Mouse (Mus musculus) B cell, adult (primary cell): ENCODE data around the gene Rgs9bp. TPM values are rescaled to one million over a fixed set of nuclear protein-coding genes. Genes with fewer than 3 reads are reported as not detected.

ENCODE experiments used
- total RNA-seq: library from RNA; stranded (reverse); gene quantifications from 4 replicates; pipeline ENCODE4 v1.2.4, GENCODE M21; 2023; ENCODE audit not compliant: inconsistent age

Rgs9bp gene
- 0.06 to 0.21 TPM (median 0.13 TPM) in 3 of 4 replicates, not detected in the other for total RNA-seq

GRCm38 (mm10) chr7:35585191-35586054 is at the start of gene Rgs9bp:
Rgs9bp (minus strand) TSS chr7:35585582.

DNA sequence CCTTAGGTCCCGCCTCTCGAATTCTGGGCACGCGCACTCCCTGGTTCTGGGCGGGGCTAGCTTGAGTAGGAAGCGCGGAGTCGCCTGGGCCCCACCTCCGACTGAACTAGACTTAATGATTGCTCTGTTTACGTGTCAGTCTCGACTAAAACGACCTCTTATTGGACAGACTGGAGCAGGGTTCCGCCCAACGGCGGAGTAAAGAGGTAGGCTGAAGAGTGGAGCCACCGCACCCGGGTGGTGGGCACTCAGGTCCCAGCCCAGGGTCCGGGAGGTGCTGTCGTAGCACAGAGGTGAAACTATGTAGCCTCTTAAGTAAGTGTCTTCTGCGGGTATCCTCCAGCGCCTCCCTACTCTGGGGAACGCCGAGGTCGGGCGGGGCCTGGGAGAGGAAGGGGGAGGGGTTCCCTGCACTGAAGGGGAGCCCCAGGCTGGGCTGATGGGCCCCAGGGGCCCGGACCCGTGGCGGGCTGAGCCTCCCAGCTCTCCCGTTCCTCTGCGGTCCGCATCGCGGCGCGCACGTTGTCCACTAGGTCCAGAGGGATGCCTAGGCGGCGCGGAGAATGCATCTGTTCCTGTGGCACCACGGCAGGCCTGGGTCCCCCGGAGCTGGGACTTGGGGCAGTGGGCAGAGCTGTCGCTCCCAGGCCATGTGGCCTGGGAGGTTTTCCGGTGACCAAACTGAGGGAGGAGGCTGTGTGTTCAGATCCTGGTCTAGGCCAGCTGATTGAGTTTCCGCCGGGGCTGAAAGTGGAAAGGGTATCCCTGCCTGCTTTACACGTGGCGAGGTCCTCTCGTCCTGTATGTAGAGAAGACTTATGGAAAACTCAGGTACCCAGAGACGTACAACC is 898 bp upstream of the Rgs9bp start, which contains the start of gene Ankrd27:
Gene Ankrd27, plus strand, starts transcription at position 190 of the 851 bp plus-strand sequence.

DNA sequence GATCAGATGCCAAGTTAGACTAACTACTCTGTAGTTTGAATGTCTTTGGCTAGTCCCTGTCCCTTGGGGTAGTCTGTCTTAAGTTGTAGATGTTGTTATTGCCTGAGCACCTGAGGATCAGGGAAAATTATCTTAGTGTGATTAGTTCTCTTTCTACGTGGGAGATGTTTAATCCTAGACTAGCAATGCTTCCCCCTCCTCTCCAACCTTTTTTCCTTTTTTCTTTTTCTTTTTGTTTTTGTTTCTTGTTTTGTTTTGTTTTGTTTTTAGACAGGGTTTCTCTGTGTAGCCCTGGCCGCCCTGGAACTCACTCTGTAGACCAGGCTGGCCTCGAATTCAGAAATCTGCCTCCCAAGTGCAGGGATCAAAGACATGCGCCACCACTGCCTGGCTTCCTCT is 29.2 kb downstream of the Rgs9bp start, which contains the start of gene Nudt19:
Gene Nudt19, minus strand, starts transcription at position 100 of the 399 bp plus-strand sequence.

DNA sequence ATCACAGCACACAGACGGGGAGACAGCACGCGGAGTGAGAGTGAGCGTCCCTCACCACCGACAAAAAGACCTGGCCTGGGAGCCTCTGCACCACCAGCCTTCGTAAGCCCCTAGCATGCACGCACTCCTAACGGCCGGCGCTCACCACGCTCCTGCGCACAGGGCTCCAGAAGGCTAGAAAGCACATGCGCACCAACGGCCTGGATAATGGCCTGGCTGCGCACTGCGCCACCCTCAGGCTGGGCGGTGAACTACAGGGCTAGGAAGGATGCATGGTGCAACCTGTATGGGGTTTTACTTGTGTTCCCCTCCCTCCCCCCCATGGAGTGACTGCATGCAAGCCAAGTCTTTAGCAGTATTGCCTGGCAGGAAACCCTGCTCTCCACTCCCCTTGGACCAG is 47.8 kb downstream of the Rgs9bp start, which contains the start of gene Tdrd12:
Gene Tdrd12, minus strand, starts transcription at position 184 of the 400 bp plus-strand sequence.

Other genes with a start within 250 kb of the Rgs9bp start
- gene Faap24, start 188.7 kb downstream of the Rgs9bp start, total RNA-seq, result 12.2 to 12.5 TPM (median 12.4 TPM) in 4 replicates
- gene Cep89, start 188.5 kb downstream of the Rgs9bp start, total RNA-seq, result 25.0 to 39.3 TPM (median 32.5 TPM) in 4 replicates
- not detected in 4 replicates for gene Slc7a9, start 136.8 kb downstream of the Rgs9bp start, total RNA-seq
- gene Tdrd12, start 47.8 kb downstream of the Rgs9bp start, total RNA-seq, result not detected in 4 replicates
- 24.6 to 30.0 TPM (median 26.6 TPM) in 4 replicates for gene Nudt19, start 29.3 kb downstream of the Rgs9bp start, total RNA-seq
- gene Ankrd27, start 662 bp upstream of the Rgs9bp start, total RNA-seq, result 32.4 to 43.0 TPM (median 34.7 TPM) in 4 replicates
- 42.4 to 59.7 TPM (median 53.9 TPM) in 4 replicates for gene Pdcd5, start 61.9 kb upstream of the Rgs9bp start, total RNA-seq
- gene Dpy19l3, start 168.9 kb upstream of the Rgs9bp start, total RNA-seq, result 36.3 to 56.3 TPM (median 48.9 TPM) in 4 replicates
- 79.9 to 87.4 TPM (median 83.3 TPM) in 4 replicates for gene Zfp507, start 217.4 kb upstream of the Rgs9bp start, total RNA-seq